8 mouse cellular contexts compared by ENCODE assay signal in genomic region chr12:77780885-77781698, GRCm38 (mm10).
DNase-seq lines count a peak whose midpoint lies in the region; ATAC-seq lines count a peak whose summit lies in the region.

No protein-coding gene starts in this region.

- H3K36me3 ChIP-seq in forebrain, embryonic 13.5 days (ENCODE audit: poor library complexity, severe bottlenecking) = no peaks in the 10 kb centered on the region
- no peaks in the 10 kb centered on the region for H3K36me3 ChIP-seq in liver, embryonic 16.5 days (ENCODE audit: control insufficient read depth, insufficient read depth)
- H3K36me3 ChIP-seq in neural tube, embryonic 14.5 days (ENCODE audit: control insufficient read depth, insufficient read depth, low read length) = no peaks in the 10 kb centered on the region

- peak overlapping the region; percentile 47 for H3K4me2 ChIP-seq in forebrain, embryonic 13.5 days
- 0 out of 2 replicates have a peak overlapping the region, but pooled peaks have one; percentile 22 for H3K4me2 ChIP-seq in liver, embryonic 16.5 days (ENCODE audit: low read depth, low read length)
- no peak overlapping the region; the same call in 1 of the 2 replicates for H3K4me2 ChIP-seq in neural tube, embryonic 14.5 days (ENCODE audit: low read depth, low read length)

- intact Hi-C loops in heart, postnatal 10 days (cut with DNase I) = loop anchor here (10.0 kb wide), 2 partner anchors 536 to 776 kb away; no protein-coding TSS in a partner anchor

- no peak overlapping the region for H3K9ac ChIP-seq in forebrain, embryonic 13.5 days
- H3K9ac ChIP-seq in liver, embryonic 16.5 days (ENCODE audit: low read depth, low read length) = no peak overlapping the region
- H3K9ac ChIP-seq in neural tube, embryonic 14.5 days (replicated peaks; ENCODE audit: low read depth, low read length) = no peak overlapping the region

- ATAC-seq in forebrain, embryonic 13.5 days = peak; percentile 75
- no peak for ATAC-seq in liver, embryonic 16.5 days (ENCODE audit: low read depth)
- ATAC-seq in neural tube, embryonic 14.5 days (ENCODE audit: low read depth) = peak; percentile 65

- H3K4me1 ChIP-seq in brown adipose tissue, adult 24 weeks (ENCODE audit: control insufficient read depth, insufficient read depth, insufficient read length, low read length) = no peaks in the 10 kb centered on the region
- peaks cover 37% of the 10 kb centered on the region for H3K4me1 ChIP-seq in forebrain, embryonic 13.5 days
- H3K4me1 ChIP-seq in liver, embryonic 16.5 days (ENCODE audit: control insufficient read depth, low read depth, low read length) = no peaks in the 10 kb centered on the region
- H3K4me1 ChIP-seq in neural tube, embryonic 14.5 days (ENCODE audit: control insufficient read depth, insufficient read depth, low read length) = peaks cover 14% of the 10 kb centered on the region; the same call in 1 of the 2 replicates

- peak overlapping the region; percentile 34 for H3K4me3 ChIP-seq in brown adipose tissue, adult 24 weeks (ENCODE audit: insufficient read depth, low read depth, low read length)
- peak overlapping the region; percentile 26; the same call in 1 of the 2 replicates for H3K4me3 ChIP-seq in forebrain, embryonic 13.5 days
- no peak overlapping the region for H3K4me3 ChIP-seq in liver, embryonic 16.5 days (ENCODE audit: low read depth, low read length)
- no peak overlapping the region for H3K4me3 ChIP-seq in neural tube, embryonic 14.5 days (ENCODE audit: low read depth, low read length)

- no peak overlapping the region for H3K27ac ChIP-seq in brown adipose tissue, adult 24 weeks (replicated peaks; ENCODE audit: low read depth, low read length)
- no peak overlapping the region for H3K27ac ChIP-seq in forebrain, embryonic 13.5 days
- H3K27ac ChIP-seq in liver, embryonic 16.5 days (ENCODE audit: low read length) = no peak overlapping the region
- no peak overlapping the region; the same call in 1 of the 2 replicates for H3K27ac ChIP-seq in neural tube, embryonic 14.5 days (ENCODE audit: low read depth, low read length)

- 36% methylated on average over 20 of the region's 20 CpGs for WGBS in forebrain, embryonic 13.5 days
- 29% methylated on average over 20 of the region's 20 CpGs for WGBS in large intestine, adult 2 months
- WGBS in liver, embryonic 16.5 days (ENCODE audit: insufficient replicate concordance) = 35% methylated on average over 20 of the region's 20 CpGs
- WGBS in neural tube, embryonic 14.5 days = 36% methylated on average over 20 of the region's 20 CpGs

- no peaks in the 10 kb centered on the region for H3K9me3 ChIP-seq in forebrain, embryonic 13.5 days (replicated peaks)
- H3K9me3 ChIP-seq in liver, embryonic 16.5 days (replicated peaks; ENCODE audit: control insufficient read depth, low read length) = no peaks in the 10 kb centered on the region
- H3K9me3 ChIP-seq in neural tube, embryonic 14.5 days (ENCODE audit: control insufficient read depth, low read length) = no peaks in the 10 kb centered on the region

- DNase-seq in CD4-positive helper T cell, adult 2 months (ENCODE audit: low read depth, low spot score) = peak; percentile 55
- DNase-seq in heart, postnatal 10 days = peak; percentile 88 to 94
- peak; percentile 44 for DNase-seq in large intestine, adult 2 months (ENCODE audit: low read depth, low spot score)
- peak; percentile 97 for DNase-seq in testis, postnatal 10 days (ENCODE audit: low spot score)

- no peaks in the 10 kb centered on the region for H3K27me3 ChIP-seq in forebrain, embryonic 13.5 days
- no peaks in the 10 kb centered on the region for H3K27me3 ChIP-seq in liver, embryonic 16.5 days (ENCODE audit: control insufficient read depth, insufficient read depth, low read depth, low read length)
- H3K27me3 ChIP-seq in neural tube, embryonic 14.5 days (ENCODE audit: control insufficient read depth, insufficient read depth, low read length) = no peaks in the 10 kb centered on the region

Comparison
In these comparisons a context has a peak if more than half of its experiments do, and no peak if none do; other contexts are left out.
1. DNase-seq: peak in every context shown above with its lines; median percentile 97 in testis, postnatal 10 days; 91 in heart, postnatal 10 days; 55 in CD4-positive helper T cell, adult 2 months; 44 in large intestine, adult 2 months.
2. H3K4me3 ChIP-seq: peak in brown adipose tissue, adult 24 weeks (single experiment) and forebrain, embryonic 13.5 days (single experiment); none in liver, embryonic 16.5 days (single experiment) and neural tube, embryonic 14.5 days (single experiment).